Mouse (Mus musculus) Muller cell, postnatal 12 days (primary cell): ENCODE measurements around the gene Ssna1.

ENCODE experiments used
- DNase-seq: peaks from one replicate; pipeline ENCODE4 v3.0.0-alpha.2; 2015; ENCODE audit errors: inconsistent ontology term

Gene Ssna1

DNA sequence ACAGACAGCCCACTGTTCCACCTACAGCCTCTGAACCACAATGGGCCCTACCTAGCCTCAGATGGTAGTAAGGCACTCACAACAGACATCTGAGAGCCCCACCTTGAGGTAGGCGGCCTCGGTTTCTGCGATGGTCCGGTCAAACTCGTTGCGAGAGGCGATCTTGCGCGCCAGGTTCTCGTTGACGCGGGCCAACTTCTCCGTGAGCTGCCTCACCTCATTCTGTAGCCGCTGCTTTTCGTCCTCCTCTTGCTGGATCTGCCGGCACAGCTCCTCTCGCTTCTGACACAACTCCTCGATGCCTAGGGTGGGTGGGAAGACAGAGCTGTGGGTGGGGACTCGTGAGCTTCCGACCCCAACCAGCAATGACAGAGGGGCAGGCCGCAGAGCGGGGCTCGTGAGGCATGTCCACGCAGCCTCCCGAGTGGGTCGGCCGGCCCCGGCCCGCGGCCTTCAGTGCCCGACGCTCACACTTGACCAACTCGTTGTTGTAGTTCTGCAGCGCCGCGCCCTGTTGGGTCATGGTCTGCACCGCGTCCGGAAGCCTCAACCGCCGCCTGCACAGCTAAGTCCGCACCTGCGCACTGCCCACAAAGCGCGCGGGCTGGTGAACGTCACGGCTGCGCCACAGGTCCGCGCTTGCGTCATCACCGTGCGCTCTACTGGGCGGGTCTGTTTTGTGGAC lies at the start of gene Ssna1, which contains the start of gene Anapc2:
Gene Ssna1 (minus strand): TSS at position 612 of the 685 bp plus-strand sequence.
Gene Anapc2 (plus strand): TSS at position 652 of the 685 bp plus-strand sequence.
- DNase-seq, result peak; percentile 98

DNA sequence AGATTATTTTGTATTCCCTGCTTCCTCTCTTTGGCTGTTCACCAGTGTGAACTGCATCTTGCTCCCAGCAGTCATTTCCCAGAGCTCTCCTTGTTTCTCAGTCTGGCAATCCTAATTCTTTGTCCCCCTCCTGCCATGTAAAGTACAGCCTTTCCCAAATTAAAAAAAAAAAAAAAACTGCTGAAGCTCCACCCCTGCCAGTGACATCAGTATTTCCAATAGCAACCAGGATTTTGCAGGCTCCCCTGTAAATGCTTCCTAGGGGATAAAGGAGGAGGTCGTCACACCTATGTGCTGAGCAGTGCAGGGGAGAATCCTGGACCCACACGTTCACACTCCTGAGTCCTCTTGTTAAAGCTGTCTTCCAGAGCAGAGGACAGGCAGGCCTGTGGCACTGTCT lies 47.8 kb upstream of the Ssna1 start:
- DNase-seq, result no peak

DNA sequence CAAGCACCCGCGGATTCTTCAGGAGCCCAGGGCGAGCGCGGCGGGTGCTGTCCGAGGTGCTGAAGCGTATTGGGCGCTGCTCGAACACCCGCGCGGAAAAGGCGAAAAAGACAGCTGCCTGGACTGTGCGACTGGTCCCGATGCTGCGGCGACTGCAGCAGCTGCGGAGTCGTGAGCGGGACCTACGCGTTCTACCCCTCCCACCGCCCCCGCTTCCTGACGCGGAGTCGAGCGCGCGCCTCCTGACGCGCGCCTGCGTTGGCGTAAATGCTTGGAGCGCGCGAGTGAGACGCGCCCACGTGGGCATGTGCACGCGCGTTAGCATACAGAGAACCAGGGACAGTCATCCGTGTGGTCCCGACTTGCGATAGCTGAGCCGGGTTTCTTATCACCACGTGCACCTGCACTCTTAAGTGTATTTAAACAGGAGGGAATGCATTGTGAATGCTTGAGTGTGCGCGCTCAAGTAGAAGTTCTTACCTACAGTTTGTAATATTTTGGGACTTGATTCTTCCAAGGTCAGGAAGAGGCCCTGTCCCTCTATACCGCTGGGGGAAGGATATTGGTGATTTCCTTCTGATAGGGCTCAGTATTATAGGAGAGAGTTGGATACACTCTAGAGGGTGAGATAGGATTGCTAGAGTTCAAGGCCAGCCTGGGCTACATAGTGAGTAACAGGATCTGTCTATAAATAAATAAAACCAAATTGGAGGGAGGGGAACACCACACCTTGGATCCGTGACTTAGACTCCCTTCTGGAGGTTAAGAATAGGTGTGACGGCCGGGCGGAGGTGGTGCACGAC lies 46.9 kb upstream of the Ssna1 start, which contains the start of gene Grin1:
Gene Grin1 (minus strand): TSS at position 217 of the 803 bp plus-strand sequence.
- DNase-seq, result peak; percentile 77

DNA sequence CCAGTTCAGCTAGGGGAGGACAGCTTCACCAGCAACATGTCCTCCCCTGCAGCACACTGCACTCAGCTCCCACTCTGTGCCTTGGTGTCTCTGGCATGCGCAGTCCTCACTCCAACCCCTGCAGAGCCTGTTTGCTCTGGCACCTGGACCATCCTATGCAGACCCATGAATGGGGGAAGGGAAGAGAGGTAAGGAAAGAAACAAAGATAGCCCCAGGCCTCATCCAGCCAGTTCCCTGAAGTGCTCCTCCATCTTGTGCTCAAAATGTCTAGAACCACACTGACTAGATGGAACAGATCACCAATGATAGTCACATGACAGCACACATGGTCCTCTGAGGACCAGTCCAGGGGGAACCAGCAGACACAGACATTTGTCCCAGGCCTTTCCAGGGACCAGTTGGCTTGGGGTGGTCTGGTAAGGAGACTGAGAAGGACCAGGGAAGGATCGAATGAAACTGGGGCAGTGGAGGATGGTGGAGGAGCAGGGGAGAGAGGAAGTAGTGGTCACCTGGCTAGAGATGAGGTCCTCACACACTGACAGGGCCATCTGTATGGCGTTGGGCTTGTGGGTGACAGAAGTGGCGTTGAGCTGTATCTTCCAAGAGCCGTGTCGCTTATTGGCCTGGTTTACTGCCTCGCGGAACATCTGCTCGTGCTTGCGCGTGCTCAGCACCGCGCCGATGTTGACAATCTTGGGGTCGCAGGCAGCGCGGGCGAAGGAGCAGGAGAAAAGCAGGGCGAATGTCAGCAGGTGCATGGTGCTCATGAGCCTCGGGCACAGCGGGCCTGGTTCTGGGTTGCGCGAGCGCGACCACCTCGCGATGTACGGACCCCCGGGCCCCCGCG lies 46.1 kb upstream of the Ssna1 start:
- no peak for DNase-seq

DNA sequence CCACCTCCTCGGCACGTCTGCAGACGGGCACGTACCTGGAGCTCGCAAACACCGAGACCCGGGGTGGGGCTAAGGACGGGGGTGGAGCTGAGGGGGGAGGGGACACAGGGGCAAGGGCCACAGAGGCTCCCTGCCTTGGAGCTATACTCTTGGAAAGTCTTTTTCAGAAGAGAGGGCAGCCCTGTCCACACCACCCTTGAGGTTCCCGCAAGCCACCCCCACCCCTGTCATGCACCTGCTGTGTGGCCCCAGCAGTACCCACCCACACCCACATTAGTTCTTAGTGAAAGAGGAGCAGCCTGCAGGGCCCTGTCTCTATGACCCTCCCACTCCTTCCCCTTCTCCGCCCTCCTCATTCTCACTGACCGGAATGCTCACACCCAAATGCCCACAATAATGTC lies 39.3 kb upstream of the Ssna1 start:
- no peak for DNase-seq

DNA sequence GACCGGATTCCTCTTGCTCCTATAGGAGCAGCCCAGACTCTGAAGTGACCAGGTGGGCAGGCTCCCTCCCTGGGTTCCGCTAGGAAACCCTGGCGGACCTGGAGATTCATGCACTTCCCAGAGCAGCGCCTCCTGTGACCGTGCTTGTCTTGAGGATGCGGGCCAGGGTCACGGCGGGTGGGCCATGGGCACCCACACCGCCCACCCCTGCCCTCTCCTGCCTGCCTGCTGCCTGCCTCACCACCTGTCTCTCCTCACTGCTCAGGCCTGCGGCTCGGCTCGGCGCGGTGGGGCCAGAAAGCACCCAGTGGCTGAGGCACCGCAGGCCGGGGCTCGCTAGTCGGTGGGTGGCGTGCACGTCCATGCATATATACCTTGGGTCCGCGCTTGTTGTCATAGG lies 38.7 kb upstream of the Ssna1 start:
- DNase-seq, result no peak

DNA sequence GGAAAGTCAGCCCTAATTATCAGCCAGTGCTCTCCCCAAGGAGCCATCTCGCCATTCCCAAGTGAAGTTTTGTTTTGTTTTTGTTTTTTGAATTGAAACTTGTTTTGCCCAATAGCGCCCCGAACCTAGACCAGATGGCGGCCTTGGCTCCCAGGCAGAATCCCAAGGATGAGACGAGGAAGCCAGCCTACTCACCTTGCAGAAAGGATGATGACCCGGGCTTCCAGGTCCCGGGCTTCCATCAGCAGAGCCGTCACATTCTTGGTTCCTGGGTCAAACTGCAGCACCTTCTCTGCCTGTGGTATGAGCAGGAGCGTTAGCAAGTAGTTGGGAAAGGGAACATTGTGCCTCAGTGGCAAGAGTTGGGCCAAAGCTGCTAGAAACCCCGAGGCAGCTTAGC lies 37.9 kb upstream of the Ssna1 start:
- no peak for DNase-seq

DNA sequence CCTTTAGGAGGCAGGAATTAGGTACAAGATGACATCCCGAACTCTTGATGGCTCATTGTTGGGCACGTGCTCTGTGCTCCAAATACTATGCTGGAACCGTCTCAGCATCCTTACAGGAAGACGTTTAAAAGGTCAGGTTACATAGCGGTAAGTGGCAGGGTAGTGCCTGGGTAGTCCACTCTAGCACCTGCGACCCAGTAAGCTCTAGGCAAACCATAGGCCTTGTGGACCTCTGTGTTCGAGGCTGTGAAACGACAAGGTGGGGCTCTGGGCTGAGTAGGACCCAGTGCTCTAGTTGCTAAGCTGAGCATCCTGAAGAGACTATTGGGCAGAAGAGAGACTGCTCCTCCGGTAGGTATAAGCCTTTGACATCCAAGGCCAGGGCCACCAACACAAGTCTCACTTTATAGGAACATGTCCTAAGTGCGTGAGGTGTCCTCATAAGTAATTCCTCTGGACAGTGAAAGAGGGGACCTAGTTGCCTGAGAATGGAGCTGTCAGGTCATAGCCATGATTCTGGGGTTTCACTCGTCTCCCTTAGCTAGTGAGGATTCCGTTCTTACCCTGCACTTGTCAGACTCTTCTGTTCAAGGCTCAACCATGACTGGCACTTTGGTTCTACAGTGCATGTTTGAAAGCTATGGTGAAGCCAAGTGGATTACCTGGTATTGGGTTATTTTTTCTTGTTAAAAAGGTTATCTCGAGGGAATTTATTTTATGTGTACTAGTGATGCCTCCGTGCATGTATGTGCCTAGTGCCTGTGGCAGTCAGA lies 33.5 kb upstream of the Ssna1 start:
- no peak for DNase-seq

DNA sequence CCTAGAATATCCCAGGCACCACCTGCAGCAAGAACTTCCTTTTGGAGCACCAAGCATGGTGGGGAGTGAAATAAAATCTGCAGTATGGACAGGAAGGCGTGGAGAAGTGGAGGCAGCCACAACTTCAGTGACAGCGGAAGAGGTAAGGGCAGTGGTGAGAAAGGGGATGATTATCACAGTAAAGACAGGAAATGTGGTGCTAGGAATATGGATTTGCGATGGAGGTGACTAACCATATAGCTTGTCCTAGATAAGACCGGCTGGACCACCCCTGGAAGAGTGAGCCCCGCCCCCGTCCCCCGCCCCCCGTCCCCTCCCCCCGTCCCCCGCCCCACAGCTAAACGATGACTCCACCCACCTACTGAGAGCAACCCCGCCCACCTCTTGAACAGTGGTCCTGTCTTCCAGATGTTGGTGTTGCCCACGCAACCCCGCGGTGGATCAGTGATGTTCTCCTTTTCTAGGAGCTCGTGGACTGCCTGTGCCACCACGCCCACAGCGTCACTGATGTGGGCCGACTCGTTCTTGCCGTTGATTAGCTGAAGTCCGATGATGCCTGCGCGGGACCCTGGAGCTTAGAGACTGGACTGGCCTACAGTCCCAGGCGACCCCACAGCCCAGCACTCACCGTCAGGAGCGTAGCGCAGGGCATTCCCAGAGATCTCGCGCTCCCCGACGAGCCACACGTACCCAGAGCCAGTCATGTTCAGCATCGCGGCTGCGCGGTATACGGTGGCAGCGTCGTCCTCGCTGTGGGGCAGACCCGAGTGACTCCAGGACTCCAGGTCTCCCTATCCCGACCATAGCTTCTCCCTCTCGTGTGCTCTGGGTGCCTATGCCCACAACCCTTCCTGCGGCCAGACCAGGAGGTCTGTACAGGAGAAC lies 32.7 kb upstream of the Ssna1 start:
- DNase-seq, result peak; percentile 53

DNA sequence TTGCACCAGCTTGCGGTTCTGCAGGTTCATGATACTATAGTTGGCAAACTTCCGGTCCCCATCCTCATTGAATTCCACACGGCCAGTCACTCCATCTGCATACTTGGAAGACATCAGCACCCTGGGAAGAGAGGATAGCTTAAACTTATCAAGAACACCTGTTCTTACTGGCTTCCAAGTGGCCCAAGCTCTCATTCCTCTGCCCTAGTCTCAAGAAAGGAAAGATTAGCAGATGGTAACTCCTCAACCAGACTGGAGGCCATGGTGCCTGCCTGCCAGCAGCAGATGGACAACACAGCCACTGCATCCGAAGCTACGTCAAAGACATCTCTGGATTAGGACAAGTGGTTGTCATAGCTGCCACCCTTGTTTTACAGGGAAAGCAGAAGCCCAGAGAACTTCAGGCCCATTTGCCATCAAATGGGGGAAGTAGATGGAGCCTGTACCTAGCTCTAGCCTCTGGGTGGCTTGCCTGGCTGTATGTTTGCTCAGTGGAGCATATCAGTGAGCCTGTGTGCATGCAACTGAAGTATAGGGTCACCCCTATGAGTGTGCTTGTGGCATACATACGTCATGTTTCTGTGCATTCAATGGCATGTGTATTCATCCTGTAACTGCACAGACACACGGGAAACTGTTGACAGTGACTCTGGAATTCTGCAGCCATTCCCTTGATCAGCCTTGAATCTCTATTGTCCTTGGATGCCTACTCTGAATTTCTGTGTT lies 31.9 kb upstream of the Ssna1 start:
- no peak for DNase-seq

DNA sequence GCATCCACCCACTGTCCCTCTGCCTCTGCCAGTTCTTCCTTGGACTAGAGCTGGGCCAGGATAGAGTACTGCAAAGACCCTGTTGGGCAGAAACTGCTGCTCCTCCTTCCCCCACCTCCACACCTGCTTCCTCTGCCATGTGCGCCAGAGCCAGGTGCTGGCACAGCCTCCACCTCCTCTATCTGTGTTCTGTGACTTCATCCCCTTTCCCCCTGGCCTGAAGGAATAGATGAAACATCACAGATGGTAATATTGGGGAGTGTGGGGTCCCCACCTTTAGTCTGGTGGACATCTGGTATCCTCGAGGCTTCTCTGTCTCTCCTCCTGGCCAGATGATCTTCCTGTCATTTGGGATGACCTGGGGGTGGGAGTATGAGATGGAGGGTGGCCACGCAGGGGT lies 31.2 kb upstream of the Ssna1 start:
- DNase-seq, result no peak

DNA sequence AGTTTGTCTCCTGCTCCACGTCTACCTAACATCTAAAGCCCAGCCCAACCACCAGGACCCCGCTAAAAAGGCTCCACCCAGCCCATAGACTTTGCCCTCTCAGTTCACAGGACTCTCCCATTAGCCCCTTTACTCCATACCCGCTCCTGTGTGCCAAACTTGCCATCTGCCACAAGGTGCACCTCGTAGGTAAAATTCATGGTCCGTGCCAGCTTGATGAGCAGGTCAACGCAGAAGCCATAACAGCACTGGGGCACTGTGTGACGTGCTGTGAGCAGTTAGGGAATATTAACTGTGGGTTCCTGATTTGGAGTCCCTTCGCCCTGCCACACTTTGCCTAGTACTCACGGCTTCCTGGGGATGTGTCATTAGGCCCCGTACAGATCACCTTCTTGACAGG lies 25.8 kb upstream of the Ssna1 start:
- DNase-seq, result no peak

DNA sequence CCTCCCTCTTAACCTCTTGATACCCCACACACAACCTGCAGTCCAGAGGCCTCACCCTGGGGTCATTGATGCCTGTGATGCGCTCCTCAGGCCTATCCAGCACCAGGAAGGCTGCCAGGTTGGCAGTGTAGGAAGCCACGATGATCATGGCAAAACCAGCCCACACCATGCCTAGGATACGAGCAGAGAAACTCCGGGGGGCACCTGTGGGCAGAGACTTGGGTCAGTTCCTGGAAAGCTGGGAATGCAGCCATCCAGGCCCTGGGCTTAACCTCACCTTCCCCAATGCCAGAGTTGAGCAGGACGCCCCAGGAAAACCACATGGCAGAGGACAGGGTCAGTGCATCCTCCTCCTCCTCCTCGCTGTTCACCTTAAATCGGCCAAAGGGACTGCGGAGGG lies 24.9 kb upstream of the Ssna1 start:
- no peak for DNase-seq

DNA sequence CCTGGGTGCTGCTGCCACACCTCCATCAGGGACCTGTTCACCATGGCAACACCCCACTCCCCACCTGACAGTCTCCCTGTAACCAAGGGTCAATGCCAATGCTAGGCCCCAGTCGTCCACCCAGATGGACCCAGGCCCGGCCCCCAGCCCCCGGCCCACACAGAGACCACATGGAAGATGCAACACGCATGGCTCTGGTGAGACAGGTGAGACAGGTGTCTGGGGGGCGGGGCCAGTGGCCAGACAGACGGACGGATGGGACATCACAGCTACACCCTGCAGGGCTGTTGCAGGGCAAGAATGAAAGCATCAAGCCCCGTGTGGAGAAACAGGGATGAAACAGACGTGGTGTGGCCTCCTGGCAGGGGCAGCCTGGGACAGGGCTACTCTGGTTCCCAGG lies 21.5 kb upstream of the Ssna1 start:
- no peak for DNase-seq

DNA sequence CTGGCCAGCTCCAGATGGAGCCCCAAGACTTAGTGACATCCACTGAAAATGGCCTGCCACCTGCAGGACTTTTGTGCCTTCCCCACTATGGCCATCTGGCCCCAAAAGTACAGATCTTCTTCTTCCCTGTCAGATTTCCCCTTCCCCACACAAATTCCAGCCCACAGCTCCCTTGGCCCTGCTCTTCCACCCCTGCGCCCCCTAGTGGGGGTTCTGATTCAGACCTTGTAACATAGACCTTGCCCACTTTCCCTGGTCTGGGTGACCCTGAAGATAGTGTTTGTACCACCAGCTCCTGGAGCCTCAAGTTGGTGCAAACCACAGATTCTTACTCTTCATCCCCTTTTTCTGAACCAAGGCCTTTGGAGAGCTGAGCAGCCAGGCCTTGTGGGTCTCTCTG lies 20.6 kb upstream of the Ssna1 start:
- peak; percentile 72 for DNase-seq

DNA sequence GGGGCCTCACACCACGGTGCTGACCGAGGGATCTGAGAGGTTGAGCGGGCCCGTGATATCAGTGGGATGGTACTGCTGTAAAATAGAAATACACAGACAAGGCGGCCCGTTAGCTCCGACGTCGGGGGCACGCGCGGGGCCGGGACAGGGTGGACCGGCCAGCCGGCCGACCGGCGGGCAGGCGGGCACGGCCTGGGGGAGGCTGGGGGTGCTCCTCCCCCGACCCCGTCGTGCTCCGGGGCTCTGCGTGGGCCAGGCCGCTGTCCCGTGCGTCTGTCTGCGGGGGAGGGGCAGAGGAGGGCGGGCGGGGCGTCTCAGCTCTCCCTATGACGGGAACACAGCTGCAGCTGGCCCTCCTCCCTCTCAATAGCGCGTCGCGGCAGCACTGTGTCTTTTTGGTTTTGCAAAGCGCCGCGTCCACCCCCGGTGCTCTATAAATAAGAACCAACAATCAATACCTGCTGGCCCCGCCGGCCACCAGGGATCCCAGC lies 19.9 kb upstream of the Ssna1 start:
- DNase-seq, result no peak

DNA sequence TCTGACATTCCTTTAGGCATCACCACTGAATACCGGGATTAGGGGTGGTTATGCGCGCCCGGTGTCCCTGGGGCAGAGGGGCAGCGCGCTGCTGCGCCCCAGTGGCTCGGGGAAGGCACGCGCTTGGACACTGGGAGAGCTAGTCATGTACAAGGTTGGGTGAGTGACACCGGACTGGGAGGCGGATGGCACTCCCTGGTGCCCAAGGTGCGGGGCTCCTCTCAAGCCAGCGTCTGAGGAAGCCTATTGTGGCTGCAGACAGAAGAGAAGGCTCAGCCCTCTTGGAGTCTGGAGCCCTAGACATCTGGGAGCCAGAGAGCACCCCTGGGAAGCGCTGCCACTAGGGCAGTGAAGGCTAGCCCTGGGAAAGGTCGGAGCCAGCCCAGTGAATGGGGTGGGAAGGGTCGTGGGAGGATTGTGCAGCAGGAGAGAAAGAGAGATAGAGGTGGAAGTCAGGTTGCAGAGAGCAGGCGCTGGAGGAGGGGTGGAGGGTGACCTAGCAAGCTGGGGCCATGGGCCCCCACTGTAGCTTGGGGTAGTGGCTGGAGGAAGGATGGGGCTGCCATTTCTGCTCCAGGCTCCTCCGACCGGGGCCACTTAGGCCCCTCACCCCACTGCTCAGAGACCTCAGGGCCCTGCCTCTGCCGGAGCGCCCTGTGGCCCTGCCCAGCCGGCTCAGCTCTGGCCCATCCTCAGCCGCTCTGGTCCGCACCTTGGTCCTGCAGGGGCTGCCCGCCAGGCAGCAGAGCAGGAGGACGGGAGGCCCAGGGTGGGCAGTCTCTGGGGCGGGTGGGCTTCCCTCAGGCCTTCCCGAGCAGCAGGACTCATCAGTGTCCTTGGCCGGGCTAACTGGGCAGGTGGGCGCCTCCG lies 19.2 kb upstream of the Ssna1 start:
- DNase-seq, result no peak

DNA sequence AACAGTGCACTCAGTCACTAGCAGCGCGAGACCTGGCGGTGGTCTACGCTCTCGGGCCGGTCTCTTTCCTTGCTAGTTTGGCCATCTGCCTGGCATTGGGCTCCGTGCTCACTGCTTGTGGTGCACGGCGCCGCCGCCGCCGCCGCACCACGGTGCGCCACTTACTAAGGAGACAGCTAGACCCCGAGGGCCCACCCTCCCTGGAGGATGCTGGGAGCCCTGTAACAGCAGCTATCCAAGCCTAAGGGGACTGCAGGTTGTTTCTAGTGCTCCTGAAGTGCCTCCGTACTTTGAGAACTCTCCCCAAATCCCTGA lies 18.5 kb upstream of the Ssna1 start:
- peak; percentile 12 for DNase-seq
